Mouse (Mus musculus) CD4-positive, CD25-positive, alpha-beta regulatory T cell, adult 2 months (primary cell): ENCODE data around the gene Dcaf17.

Experiments
- DNase-seq: peaks from one replicate; pipeline ENCODE4 v3.0.0-alpha.2; 2012; ENCODE audit warnings: low read depth, low spot score

The Dcaf17 gene

DNA sequence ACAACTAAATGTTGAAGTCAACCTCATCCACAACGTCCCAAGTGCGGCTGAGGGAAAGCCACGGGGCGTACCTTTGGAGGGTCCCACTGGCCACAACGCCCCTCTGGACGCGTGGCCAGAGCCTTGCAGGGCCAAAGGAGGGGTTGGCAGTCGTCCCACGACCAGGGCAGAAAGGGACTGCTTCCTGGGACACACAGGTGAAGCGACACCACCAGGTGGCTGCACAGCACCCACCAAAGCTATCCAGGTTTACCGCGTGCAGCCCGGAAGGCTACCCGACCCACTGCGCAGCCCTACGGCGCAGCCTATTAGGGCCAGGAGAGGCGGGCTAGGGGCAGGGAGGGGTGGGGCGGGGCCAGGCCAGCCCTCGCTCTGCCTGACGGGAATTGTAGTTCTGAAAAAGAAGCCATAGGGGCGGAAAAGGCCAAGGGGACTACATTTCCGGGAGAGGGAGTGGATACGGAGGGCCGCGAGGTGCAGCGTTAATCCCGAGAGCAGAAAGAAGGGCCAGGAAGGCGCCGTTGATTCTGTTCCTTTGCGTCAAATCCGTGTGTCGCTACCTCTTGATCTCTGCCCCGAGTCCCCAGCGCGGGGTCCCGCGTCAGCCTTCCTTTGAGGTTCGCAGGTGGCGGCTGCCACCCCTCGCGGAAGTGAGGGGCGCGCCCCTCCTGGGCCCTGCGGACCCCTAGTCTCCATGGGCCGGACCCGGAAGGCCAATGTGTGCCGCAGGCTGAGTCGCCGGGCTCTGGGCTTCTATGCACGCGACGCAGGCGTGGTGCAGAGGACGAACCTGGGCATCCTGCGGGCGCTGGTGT is at the start of gene Dcaf17, which contains the start of gene Mettl8:
TSS of gene Dcaf17 (plus strand) at position 29 of the 815 bp plus-strand sequence.
TSS of gene Mettl8 (minus strand) at position 284 of the 815 bp plus-strand sequence.
- DNase-seq, result peak; percentile 98

DNA sequence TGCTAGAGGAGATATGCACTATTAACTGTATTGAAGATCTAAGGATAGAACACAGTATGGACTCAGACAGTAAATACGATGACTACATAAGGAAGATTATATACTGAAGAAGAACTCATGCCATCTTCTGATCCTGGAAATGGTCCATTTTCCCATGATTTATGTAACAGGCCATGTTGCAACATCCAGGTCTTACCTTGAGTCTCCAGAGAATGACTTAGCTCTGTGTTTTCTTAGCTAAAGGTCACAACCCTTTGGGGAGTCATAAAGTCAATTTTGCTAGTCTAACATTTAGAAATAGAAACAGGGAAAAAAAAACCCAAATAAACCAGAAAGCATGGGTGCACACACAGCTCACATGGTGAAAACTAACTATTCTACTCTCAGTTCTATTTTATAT is 43.3 kb upstream of the Dcaf17 start:
- DNase-seq, result no peak

- DNase-seq, result no peak
Measured at GRCm38 (mm10) chr2:71013521-71013920, 41.6 kb upstream of the Dcaf17 start.

DNA sequence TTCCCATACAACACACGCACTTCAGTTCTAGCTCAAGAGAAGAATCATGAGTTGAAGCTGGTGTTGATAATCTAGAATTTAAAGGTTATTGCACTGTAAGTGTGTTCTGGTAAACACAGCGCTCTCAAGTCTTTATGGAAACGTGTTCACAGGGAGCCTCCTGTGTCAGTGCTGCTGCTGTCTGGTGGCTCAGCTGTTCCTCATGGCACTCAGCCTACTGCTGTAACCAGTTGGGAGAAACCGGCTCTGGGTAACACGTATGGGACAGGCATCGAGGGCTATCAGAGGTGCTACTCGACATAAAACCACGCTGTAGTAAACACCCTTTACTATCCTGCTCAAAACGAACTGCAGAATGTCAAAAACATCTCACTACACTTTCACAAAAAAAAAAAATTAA is 35.9 kb upstream of the Dcaf17 start:
- DNase-seq, result no peak

DNA sequence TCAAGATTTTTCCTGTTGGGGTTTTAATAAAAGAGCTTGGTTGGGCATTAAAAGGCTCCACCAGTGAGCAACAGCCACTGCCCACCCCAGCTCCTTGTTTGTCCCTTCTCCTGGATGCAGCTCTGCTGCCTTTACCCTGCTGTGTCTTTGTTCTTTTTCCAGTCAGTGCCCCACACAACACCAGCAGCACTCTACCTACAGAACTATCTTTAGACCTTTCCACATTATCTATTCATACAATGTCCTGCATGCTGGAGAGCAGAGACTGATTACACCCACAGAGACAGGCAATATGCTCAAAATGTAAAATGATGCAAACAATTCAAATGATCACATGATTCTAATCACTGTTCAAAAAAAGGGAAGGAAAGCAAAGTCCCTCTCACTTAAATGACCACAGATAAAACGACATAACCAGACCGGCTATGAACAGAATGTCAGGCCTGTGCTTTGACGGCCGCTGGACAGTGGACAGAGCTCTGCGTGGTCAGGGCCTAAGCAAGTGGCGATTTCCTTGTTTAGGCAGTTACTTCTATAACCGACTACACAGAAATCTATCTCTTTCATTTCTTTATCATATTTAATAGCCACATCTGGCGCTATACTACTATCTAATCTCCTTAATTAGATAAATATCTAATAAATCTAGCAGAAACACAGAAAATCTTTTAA is 35.3 kb upstream of the Dcaf17 start:
- no peak for DNase-seq

DNA sequence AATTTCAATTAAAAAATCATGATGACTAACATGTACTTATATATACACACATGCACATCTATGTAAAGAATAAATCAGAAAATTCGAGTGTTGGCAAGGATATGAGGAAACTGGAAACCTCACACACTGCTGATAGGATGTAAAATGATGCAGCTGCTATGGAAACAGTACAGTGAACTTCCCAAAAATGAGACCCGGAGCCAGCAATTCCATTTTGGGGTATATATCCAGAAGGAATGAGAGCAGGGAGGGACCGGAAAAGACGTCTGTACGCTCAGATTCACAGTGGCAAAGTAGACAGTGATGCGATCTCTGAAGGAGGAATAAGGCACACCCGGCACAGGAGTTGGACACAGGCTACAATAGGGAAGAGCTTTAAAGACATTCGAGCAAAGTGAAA is 34.5 kb upstream of the Dcaf17 start:
- no peak for DNase-seq

GRCm38 (mm10) chr2:71022991-71023390 is 32.1 kb upstream of the Dcaf17 start:
- no peak for DNase-seq

DNA sequence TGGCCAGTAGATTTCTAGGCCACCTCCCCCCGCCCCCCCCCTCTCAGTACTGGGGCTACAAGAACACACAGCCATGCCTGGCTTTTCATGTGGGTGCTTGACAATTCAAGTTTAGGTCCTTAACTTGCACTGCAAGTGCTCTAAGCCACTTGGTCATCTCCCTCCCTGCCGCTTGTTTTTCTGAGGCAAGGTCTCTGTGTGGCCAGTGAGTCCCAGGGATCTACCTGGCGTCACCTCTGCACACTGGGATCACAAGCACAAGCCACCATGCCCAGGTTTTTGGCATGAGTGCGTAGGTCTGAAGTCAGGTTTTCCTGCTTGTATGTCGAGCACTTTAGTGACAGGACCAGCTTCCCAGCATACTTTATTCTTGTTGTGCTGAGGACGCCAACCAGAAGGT is 31.1 kb upstream of the Dcaf17 start:
- no peak for DNase-seq

DNA sequence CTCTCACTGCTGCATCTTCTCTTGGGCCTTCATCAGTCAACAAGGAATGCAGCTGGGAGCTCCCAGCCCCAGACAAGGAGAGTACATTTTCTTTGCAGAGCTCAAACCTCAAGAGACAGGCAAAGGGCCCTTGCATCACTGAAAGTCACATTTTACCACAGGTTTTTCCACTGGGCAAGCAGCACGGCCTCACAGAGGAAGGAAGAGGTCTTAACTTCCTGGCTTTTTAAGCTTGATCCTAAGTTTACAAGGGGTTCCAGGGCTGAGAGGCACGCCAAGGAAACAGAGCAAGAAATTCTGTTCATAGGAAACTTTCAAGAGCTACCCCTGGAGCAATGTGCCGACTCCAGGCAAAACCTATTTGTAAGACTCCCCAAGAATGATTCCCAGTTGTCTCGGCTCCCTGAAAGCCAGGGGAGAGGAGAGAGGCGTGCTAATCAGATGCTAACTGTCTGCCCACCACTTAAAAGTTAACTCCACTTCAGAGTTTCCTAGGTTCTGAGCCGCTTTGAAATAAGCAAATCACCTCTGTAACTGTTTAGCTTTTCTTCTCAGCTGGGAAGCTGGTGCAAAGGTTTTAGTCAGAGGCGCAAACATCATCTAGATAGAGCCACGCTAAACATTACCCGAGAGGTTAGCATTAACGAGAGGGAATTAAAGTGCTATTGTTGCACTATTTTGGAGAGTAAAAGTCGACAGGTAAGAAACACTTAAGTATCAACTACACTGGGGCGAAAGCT is 29.4 kb upstream of the Dcaf17 start:
- DNase-seq, result no peak

DNA sequence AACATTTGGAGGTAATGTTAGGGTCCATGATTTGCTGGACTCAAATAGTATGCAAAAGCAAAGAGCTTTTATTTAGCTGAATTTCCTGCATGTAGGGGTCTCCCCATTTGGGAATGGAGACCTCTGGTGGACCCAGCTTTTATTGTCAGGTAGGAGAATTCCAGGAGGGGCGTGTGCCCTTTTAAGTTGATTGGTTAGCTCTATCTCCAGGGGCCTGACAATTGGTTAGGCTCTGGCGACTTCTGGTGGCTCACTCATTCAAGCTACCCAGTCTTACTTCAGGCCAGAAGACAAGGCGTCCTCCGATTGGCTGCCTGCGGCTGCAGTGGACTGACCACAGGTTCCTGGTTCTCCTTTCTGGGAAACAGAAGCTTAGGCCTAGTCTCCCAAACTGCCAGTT is 28.3 kb upstream of the Dcaf17 start:
- DNase-seq, result no peak

- DNase-seq, result no peak
Measured at GRCm38 (mm10) chr2:71027631-71028030, 27.5 kb upstream of the Dcaf17 start.

DNA sequence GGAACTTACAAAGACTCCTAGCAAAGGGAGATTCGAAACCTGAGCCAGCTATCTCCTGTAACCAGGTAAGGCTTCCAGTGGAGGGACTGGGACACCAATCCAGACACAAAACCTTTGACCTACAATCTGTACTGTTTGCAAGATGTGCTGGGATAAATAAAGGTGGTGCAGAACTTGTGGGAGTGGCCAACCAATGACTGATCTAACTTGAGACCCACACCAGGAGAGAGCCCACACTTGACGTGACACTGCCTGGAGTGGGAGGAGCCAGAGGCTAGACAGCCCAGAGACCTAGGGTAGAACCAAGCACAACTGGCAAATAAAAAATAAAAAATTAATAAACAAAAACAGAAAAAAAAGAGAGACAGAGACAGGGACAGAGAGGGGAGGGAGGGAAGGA is 24.5 kb upstream of the Dcaf17 start:
- no peak for DNase-seq

DNA sequence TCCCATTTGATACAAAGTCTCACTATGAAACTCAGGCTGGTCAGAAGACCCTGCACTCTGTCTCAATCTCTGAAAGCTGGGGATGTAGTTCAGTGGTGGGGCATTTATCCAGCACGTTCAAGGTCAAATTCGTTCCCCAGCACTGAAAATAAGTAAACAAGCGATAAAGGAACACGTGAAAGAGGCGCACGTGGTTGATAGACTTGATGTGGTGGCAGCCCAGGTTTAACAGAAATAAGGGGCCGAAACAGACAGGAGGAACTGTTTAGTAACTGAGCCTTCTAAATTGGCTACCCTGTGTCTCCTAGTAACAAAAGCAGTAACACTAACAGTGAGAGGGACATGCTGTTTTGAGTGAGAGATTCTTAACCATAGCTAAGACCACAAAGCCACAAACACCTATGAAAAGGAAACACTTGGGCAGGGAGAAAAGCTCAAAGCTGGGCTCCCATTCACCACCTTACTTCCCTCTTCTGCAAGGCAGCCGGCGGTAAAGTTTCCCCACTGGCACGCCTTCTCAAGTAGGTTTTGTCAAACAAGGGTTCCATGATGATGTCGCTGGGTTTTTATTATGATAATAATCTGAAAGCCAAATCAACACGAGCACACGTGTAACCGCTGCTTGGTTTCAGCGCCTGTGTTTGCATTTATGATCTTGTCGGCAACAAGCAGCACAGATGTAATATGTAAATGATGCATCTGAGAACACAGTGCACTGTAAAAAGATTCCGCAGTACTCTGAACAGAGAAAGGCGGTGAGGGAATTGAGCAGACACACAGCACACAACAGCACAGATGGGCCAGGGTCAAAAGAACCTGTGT is 22.9 kb upstream of the Dcaf17 start:
- peak; percentile 84 for DNase-seq

DNA sequence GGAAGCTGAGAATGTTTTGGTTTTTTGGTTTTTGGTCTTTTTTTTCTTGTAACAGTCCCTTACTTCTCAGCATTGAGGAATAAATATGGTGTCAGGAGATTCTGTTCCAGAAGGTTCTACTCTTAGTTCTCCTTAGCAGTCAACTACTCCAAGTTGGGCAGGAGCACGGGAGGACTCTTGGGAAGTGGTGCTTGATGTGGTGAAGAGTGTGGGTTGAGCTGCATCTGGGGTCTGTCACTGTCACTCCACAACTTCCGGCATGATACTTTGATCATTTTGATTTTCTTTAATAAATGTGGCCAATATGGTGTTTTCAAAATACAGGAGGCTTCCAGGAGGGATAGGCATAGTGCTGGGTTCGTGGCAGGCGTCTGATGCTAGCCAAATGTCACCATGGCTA is 22.1 kb upstream of the Dcaf17 start:
- no peak for DNase-seq

- DNase-seq, result no peak
Measured at GRCm38 (mm10) chr2:71033987-71034386, 21.1 kb upstream of the Dcaf17 start.

GRCm38 (mm10) chr2:71037447-71037846 is 17.7 kb upstream of the Dcaf17 start:
- DNase-seq, result no peak

- DNase-seq, result peak; percentile 39
Measured at GRCm38 (mm10) chr2:71039522-71040121, 15.5 kb upstream of the Dcaf17 start.

- no peak for DNase-seq
Measured at GRCm38 (mm10) chr2:71046151-71046550, 9.0 kb upstream of the Dcaf17 start.

GRCm38 (mm10) chr2:71046751-71047320 is 8.3 kb upstream of the Dcaf17 start:
- peak; percentile 44 for DNase-seq

DNA sequence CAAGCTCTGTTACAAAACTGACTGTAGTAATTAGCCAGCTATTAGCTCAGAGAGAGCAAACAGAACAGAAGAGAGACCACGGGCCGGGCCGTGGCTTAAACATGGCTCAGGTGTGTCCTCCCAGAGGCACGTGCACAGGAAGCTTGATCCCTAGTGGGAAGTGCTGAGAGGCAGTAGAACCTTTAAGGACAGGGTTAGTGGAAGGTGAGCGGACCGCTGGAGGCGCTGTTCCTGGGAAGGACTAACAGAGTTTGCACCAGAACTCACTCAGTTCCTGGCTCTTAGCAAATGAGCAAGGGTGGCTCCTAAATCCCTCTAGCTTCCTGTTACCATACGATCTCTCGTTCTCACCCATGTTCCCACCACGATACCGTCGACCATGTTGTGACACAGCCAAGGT is 6.2 kb upstream of the Dcaf17 start:
- DNase-seq, result peak; percentile 23

GRCm38 (mm10) chr2:71050511-71050910 is 4.6 kb upstream of the Dcaf17 start:
- no peak for DNase-seq
